Mouse (Mus musculus): ENCODE results near the gene Kdm5b.
"Not testable (repeated sequence)": the region's sequence is repeated elsewhere in the genome, so short reads cannot be mapped to it uniquely, and the experiment has no call there.

Gene Kdm5b

DNA sequence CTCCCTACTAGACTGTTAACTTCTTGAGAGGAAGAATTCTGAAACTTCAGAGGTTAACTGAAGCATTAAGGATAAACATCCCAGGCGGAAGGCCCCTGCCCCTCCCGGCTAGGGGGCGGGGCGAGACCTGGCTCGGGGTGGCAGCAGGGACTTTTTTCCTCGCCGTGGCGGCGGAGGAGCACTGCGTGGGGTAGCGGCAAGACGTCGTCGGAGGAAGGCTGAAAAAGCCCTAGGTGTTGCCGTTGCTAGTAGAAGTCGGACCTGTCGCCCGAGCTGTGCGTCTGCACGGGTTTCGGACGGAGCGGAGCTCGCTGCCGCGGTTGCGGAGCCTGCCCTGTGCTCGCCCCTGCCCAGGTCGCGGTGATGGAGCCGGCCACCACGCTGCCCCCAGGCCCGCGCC is at the start of gene Kdm5b:
Gene Kdm5b (plus strand): TSS at position 196 of the 400 bp plus-strand sequence.
- DNase-seq (ENCODE audit: low spot score in 2 of 2) = peak; percentile 88 to 91

GRCm38 (mm10) chr1:134512183-134512582 is 47.8 kb upstream of the Kdm5b start:
- DNase-seq (ENCODE audit: low spot score in 2 of 2) = no peak

DNA sequence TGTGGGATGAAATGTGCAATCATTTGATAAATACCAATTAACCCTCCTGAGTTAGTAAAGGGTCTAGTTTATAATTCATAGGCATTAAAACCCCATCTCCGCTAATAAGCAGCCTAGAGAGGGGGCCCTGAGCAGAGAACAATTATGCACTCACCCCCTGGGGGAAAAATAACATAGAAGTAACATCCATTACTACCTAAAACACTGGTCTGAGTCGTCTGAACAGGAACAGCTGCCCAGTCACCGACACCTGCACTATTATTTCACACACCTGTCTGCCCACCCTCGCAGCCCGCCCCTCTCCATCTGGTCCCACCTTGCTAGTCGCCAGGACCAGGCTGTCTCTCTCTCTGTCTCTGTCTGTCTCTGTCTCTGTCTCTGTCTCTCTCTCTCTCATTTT is 47.4 kb upstream of the Kdm5b start:
- no peak for DNase-seq (ENCODE audit: low spot score in 2 of 2)

GRCm38 (mm10) chr1:134513312-134513860 is 46.6 kb upstream of the Kdm5b start:
- DNase-seq (ENCODE audit: low spot score in 2 of 2) = no peak

DNA sequence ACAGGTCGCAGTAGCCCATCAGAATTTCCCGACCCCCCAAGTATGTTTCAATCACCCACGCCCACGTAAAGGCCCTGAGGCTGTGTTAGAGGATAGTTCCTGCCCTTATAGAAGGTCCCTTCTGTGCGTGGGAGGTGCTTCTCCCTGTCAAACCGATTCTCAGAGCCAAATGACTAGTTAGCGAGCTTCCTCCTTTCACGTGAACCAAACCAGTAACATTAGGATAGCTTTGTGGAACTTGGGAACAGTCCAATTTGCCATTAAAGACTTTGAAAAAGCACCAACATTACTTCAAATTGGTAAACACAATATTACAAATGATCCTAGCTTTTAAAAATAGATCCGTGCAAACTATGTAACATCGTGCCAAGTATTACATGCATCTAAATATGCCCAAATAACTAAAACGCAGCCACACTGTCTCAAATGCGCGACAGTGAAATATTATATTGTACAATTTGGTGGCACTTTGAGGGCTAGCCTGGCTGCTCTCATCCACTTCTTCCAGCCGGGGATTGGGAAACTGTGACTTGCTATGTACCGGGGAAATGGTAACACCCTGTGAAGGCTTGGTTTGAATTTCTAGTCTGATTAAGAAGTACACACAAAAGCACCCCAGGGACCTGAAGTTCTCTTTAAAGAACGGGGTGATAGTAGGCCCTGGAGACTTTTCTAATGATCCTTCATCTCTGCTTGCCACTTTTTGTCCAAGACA is 45.9 kb upstream of the Kdm5b start:
- no peak for DNase-seq (ENCODE audit: low spot score in 2 of 2)

GRCm38 (mm10) chr1:134515891-134516290 is 44.1 kb upstream of the Kdm5b start:
- no peak for DNase-seq (ENCODE audit: low spot score in 2 of 2)

- no peak for DNase-seq (ENCODE audit: low spot score in 2 of 2)
Measured at GRCm38 (mm10) chr1:134516491-134517198, 43.3 kb upstream of the Kdm5b start.

GRCm38 (mm10) chr1:134517841-134518240 is 42.1 kb upstream of the Kdm5b start:
- not testable (repeated sequence) for DNase-seq (ENCODE audit: low spot score in 2 of 2)

DNA sequence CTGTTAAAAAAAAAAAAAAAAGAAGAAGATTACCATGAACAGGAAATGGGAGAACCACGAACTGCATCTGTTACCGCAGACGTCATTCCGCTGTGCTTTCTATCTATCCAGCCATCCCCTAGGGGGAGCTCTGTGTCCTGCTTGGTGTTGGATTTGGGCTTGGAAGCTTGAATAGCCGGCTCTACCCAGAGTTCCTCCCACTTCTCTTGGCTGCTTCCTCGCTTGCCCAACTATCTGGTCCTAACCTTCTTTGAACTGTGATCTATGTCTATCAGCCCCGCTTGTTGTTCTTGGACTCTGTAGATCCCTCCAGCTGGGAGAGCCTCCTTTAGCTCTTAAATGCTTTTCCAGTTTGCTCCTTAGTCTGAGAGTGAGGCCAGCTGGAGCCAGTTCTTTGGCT is 41.3 kb upstream of the Kdm5b start:
- peak; percentile 82 to 92 for DNase-seq (ENCODE audit: low spot score in 2 of 2)

DNA sequence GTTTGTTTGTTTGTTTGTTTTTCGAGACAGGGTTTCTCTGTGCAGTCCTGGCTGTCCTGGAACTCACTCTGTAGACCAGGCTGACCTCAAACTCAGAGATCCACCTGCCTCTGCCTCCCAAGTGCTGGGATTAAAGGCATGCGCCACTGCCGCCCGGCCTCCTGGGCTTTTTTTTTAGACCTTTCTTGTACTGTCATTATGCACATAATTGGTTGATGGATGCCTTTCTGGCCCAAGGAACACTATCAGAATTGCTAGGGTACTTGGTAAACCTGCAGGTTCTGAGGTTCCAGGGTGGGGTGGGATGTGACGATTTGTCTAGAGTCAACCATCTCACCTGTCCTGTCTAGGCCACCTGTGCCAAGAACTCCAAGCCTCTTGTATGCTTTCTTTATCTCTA is 40.8 kb upstream of the Kdm5b start:
- DNase-seq (ENCODE audit: low spot score in 2 of 2) = not testable (repeated sequence)

GRCm38 (mm10) chr1:134520001-134520721 is 39.8 kb upstream of the Kdm5b start:
- DNase-seq (ENCODE audit: low spot score in 2 of 2) = no peak

- no peak for DNase-seq (ENCODE audit: low spot score in 2 of 2)
Measured at GRCm38 (mm10) chr1:134521163-134521562, 38.8 kb upstream of the Kdm5b start.

DNA sequence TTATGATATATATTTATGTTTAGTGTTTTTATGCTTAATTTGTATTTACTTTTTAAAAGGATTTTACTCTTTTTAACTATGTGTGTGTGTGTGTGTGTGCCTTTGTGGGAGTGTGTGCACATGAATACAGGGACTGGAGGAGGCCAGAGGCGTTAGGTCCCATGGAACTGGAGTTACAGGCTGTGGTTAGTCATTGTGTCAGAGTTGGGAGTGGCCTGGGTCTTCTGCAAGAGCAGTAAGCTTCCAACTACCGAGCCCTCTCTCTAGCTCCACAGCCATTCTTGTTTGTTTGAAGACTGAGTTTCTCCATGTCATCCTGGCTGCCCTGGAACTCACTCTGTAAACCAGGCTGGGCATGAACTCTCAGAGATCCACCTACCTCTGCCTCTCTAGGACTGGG is 37.6 kb upstream of the Kdm5b start:
- DNase-seq (ENCODE audit: low spot score in 2 of 2) = no peak

DNA sequence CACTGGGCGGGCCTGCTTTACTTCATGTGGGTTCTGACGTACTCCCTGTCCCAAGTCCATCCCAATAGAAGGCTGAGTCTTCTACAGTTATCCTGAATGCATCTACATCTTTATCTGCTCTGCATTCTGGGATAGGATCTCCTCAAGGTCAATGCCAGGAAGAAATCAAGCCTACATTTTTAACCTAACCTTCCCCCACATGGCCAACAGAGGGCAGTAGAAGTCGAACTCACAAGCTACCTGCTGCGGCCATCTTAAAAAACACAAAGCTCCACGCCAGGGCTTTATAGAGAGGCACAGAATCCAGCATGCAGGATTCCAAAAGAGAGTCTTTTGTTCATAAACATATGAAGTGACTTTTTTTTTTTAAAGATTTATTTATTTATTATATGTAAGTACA is 35.5 kb upstream of the Kdm5b start:
- DNase-seq (ENCODE audit: low spot score in 2 of 2) = peak in 1 of 2 experiments; percentile 32

DNA sequence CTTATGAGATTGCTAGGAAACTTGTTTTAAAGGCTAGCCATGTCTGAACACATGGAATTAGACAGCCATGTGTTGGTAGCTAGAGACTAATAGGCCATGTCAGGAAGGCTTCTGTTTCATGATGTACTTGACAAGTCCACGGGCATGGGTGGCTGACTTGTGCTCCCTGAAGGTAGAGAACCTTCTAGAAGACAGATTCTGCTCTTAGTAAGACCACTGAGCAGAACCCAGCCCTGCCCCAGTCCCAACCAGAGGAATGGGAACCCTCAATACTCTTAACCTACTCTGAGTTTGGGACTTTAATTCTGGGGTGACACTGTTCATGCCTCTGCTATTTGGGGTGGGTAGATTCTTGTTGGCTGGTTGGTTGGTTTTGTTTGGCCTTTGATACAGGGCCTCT is 35.0 kb upstream of the Kdm5b start:
- DNase-seq (ENCODE audit: low spot score in 2 of 2) = no peak

DNA sequence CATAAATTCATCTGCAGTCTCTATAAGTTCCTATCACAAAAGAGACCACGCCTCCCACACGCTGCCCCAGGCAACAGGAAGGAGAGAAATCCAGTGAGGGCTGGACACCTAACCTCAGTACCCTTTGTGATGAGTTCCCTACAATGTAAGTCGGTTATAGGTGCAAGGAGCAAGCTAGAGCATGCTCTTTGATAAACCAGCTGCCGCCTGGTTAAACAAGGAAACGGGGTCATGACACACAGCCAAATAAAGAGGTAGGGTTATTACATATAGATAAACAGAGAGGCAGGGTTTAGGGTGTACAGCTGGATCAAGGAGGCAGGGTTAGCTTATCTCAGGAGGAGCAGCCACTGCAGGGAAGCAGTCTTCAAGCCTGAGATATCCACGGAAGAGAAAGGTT is 33.2 kb upstream of the Kdm5b start:
- no peak for DNase-seq (ENCODE audit: low spot score in 2 of 2)

GRCm38 (mm10) chr1:134530618-134531017 is 29.4 kb upstream of the Kdm5b start:
- no peak for DNase-seq (ENCODE audit: low spot score in 2 of 2)

- DNase-seq (ENCODE audit: low spot score in 2 of 2) = not testable (repeated sequence)
Measured at GRCm38 (mm10) chr1:134533710-134534109, 26.3 kb upstream of the Kdm5b start.

DNA sequence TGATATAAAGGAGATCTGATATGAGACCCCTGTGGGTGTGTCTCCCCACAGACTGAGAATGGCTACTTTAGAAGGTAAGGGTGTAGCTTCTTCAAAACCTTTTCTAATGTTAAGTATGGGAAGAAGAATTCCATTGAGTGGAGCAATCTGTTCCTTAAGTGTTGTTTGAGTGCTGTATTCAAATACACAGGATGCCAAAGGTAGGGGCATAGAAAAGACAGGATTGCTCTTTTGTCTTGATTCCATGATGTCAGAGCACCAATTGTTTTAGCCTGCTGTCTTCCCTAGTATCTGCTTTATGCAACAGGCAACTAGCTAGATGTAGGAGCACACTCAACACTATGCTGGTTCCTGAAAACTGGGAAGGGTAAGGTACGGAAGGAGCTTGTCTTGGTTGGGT is 24.9 kb upstream of the Kdm5b start:
- DNase-seq (ENCODE audit: low spot score in 2 of 2) = no peak

DNA sequence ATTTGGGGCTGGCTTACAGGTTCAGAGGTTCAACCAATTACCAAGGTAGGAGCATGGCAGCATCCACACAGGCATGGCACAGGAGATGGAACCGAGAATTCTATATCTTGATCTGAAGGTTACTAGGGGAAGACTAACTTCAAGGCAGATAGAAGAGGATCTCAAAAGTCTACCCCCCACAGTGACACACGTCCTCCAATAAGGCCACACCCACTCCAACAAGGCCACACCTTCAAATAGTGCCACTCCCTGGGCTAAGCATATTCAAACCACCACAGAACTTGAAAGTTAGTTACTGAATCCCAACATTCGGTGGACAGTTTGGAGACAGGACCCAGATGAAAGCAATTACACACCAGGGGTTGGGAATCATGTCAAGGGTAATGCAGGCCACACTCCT is 24.5 kb upstream of the Kdm5b start:
- DNase-seq (ENCODE audit: low spot score in 2 of 2) = no peak

GRCm38 (mm10) chr1:134540610-134541009 is 19.4 kb upstream of the Kdm5b start:
- no peak for DNase-seq (ENCODE audit: low spot score in 2 of 2)

DNA sequence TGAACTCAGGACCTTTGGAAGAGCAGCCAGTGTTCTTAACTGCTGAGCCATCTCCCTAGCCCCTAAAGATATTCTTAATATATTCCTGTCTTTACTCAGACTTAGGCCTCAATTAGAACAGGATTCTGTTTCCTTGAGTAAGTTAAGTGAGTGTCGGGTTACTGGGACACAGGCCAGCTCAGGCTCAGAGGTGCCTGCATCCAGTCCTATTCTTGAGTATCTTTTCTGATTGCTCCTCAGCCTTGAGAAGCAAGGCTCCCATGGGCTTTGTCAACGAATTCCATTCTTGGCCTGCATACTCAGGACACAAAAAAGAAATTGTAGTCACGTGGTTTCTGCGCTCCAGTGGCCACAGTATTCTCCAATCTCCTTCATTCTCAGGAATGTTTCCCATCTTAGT is 11.7 kb upstream of the Kdm5b start:
- no peak for DNase-seq (ENCODE audit: low spot score in 2 of 2)

Data from thymus, postnatal 10 days (tissue).